Mouse (Mus musculus) induced T-regulatory cell, adult 2 months (primary cell): ENCODE results near the gene Klk1b3.
"Not testable (repeated sequence)": the region's sequence is repeated elsewhere in the genome, so short reads cannot be mapped to it uniquely, and the experiment has no call there.

Experiments used
- DNase-seq: peaks from one replicate; pipeline ENCODE4 v3.0.0-alpha.2; 2012; ENCODE audit warnings: low read depth

Gene Klk1b3

DNA sequence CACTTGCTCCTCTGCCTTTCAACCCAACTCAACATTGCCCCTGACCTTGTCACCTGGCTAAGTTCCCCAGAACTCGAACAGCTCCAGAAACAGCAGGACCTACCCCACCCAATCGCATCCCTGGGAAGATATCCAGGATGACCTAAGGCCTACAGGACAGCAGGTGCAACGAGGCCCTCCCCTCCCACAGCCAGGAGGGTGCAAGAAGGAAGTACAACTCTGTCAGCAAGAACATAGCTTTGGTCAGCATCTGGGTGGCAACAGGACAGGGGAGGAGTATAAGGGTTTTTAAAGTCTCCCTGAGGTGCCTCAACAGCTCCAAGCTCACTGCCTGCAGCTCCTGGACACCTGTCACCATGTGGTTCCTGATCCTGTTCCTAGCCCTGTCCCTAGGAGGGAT lies at the start of gene Klk1b3:
Klk1b3 (plus strand) TSS at position 301 of the 400 bp plus-strand sequence.
- DNase-seq = no peak

DNA sequence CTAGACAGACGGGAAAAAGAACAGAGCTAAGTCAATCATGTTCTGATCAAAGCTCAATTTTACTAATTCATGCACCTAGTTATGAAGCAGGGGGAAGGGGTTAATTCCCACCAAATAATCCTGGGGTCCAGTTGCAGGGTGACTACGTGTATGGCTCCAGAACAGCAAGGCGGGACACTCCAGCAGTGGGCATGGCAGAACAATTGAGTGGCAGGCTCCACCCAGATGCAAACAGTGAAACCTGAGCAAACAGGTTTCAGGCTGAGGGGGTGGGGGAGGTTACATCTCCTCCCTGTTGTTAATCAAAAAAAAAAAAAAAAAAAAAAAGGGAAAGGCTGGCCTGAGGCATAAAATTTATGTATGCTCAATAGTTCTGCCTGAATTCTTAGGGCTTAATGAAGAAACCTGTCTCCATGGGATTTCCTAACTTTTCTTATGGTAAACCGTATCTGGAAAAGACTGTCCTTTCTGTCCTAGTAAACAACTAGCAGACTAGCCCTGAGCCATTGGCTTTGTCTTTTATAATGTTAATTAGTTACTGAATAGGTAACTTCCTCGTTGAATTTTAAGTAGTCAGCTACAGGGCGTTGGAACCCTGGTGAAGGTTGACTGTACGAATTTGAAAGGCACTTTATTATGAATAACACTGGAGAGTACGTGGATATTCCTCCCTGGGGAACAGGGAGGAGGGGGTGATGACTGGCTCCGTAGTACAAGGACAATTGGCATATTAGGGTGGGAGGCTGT lies 18.5 kb upstream of the Klk1b3 start:
- DNase-seq = no peak

DNA sequence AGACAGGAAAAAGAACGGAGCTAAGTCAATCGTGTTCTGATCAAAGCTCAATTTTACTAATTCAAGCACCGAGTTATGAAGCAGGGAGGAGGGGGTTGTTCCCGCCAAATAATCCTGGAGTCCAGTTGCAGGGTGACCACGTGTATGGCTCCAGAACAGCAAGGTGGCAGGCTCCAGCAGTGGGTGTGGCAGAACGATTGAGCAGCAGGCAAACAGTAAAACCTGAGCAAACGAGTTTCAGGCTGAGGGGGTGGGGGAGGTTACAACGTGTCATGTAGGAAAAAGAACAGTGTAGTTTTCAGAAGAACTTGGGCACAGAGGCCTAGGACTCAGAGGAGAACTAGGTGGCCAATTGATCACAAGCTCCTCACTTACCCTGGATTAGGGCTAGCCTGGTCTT lies 11.5 kb upstream of the Klk1b3 start:
- DNase-seq = not testable (repeated sequence)

DNA sequence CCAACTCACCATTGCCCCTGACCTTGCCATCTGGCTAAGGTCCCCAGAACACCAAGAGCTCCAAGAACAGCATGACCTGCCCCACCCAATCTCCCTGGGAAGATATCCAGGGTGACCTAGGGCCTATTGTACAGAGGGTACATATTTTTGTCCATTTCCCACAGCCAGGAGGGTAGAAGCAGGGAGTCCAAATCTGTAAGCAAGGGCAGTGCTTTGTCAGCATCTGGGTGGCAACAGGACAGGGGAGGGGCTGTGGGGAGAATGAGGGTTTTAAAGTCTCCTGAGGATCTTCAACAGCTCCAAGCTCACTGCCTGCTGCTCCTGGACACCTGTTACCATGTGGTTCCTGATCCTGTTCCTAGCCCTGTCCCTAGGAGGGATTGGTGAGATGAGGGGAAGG lies 10.1 kb upstream of the Klk1b3 start, which contains the start of gene Klk1b24:
Klk1b24 (plus strand) TSS at position 301 of the 400 bp plus-strand sequence.
- DNase-seq = not testable (repeated sequence)

DNA sequence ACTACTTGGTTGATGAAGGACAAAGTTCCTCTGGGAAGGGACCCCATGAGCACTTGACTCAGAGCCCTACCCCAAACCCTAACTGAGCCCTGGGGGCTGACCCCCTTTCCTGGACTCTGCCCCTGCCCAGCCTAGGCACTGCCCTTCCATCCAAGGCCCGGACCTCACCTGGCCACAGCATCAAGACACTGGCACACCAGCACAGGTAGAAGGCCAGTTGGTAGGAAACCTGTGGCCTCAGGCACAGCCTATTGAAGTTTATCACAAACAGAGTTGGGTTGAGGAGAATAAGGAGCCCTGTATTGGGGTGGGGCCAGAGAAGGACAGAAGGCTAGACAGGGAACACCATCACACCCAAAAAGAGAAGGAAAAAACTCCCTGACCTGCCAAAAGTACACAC lies 4.5 kb upstream of the Klk1b3 start:
- not testable (repeated sequence) for DNase-seq

DNA sequence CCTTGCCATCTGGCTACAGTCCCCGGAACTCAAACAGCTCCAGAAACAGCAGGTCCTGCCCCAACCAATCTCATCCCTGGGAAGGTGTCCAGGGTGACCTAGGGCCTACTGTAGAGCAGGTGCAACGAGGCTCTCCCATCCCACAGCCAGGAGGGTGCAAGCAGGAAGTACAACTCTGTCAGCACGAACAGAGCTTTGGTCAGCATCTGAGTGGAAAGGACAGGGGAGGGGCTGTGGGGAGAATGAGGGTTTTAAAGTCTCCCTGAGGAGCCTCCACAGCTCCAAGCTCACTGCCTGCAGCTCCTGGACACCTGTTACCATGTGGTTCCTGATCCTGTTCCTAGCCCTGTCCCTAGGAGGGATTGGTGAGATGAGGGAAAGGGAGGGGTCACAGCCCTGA lies 9.1 kb downstream of the Klk1b3 start, which contains the start of gene Klk1b4:
Klk1b4 (plus strand) TSS at position 301 of the 400 bp plus-strand sequence.
- not testable (repeated sequence) for DNase-seq

DNA sequence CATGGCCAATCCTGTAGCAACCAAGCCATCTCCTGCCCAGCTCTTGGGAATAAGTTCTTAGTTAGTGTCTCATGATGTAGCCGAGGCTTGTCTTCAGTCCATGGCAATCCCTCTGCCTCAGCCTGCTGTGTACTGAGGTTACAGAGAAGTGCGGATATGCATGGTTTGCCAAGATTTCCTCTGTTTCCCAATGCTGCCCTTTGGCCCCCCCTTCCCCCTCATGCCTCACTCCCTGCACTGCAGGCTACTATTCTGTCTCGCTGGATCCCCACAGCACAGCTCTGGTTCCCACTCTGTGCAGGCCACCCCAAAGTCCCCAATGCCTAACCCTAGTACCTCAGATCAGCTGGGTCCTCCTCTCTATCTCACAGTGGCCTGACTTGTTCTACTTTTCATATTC lies 10.3 kb downstream of the Klk1b3 start:
- DNase-seq = no peak

DNA sequence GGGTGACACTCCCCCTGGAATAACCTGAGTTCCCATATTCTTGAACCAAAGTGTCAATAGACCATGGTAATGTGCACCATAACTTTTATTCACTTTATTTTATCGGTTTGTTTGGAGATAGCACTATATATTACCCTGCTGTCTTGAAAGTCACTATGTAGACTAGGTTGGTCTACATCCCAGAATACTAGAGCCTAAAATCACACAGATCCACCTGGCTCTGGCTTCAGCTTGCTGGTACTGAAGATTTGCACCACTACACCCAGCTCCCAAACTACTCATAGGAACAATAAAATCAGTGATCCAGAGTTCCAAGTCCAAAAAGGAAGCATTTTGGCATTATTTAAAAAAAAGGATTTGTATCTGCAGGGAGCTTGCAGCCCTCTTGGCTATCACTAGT lies 17.7 kb downstream of the Klk1b3 start, which contains the start of gene Klk1b5:
Klk1b5 (plus strand) TSS at position 301 of the 400 bp plus-strand sequence.
- DNase-seq = no peak

DNA sequence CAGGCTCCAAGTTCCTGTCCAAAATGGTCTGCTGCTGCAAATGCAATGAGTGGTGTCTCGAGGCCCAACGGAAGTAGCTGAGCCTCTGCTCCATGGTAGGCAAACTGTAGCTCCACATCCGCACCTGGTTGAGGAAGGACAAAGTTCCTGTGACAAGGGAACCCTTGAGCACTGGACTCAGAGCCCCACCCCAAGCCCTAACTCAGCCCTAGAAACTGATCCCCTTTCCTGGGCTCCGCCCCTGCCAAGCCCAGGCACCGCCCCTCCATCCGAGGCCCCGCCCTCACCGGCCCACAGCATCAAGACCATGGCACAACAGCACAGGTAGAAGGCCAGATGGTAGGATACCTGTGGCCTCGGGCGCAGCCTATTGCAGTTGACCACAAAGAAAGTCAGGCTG lies 23.6 kb downstream of the Klk1b3 start:
- not testable (repeated sequence) for DNase-seq

DNA sequence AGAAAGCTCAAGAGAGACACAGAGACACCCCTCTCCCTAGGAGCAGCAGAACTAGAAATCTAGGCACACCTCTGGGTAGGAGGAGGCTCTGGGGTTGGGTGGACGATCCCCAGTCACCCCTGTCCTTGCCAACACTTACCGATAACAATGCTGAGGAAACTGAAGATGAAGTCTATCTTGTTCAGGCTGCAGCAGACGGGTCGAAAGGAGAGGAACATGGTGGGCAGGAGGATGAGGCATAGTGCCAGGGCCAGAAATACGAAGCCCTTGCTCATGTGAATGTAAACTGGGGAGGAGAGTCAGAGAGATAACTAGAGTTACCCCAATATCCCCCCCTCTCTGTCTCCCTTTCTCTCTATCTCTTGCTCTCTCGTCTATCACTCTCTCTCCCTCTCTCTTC lies 24.3 kb downstream of the Klk1b3 start:
- not testable (repeated sequence) for DNase-seq

DNA sequence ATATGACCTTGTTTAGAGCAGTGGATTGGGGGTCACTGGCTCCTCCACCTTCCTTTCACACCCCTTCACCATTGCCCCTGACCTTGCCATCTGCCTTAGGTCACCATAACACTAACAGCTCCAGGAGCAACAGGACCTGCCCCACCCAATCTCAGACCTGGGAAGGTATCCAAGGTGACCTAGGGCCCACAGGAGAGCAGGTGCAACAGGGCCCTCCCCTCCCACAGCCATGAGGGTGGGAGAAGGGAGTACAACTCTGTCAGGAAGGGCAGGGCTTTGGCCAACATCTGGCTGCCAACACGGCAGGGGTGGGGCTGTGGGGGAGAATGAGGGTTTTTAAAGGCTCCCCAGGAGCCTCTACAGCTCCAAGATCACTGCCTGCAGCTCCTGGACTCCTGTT lies 27.1 kb downstream of the Klk1b3 start, which contains the start of gene Klk1:
Klk1 (plus strand) TSS at position 285 of the 400 bp plus-strand sequence.
- DNase-seq = no peak

DNA sequence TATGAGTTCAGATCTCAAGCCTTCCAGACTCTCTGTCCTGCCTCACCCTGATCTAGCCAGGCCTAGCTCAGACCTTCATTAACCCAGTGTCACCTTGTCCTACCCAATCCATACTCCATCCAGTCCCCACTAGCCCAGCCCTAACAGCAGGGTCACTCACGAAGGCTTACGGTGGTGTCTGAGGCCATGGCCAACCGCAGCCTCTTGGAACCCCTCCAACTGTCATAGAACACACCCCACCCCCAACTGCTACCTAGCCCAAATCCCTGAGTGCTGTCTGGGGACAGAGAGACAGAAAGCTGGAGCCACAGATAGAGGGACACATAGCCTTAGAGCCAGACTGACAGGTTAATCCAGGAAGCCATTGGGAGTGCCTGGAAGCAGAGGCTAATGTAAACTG lies 37.9 kb downstream of the Klk1b3 start, which contains the start of gene Gm36864:
Gm36864 (plus strand) TSS at position 269 of the 400 bp plus-strand sequence.
- no peak for DNase-seq

DNA sequence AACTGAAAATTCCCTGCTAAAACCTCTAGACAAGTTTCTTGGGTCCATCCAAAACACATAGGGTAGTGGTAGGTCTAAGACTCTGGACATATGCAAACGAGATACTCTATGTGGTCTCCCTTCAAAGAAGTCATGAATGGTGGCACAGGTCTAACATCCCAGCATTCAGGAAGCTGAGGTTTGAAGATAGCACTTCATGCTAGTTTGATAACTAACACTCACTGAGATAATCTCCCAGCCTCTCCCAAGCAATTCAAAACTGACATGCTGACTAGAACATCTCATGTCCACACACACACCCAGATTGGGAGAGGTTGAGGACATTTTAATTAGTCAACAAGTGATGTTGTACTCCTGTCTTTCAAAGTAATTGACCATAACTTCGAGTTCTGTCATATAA lies 41.9 kb downstream of the Klk1b3 start:
- no peak for DNase-seq

DNA sequence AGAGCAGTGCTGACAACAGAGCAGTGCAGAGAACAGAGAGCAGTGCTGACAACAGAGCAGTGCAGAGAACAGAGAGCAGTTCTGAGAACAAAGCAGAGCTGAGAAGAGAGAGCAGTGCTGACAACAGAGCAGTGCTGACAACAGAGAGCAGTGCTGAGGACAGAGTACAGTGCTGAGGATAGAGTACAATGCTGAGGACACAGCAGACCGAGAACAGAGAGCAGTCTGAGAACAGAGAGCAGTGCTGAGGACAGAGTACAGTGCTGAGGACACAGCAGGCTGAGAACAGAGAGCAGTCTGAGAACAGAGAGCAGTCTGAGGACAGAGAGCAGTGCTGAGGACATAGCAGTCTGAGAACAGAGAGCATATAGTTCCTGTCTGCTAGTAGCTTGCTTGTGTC lies 42.7 kb downstream of the Klk1b3 start:
- DNase-seq = no peak

DNA sequence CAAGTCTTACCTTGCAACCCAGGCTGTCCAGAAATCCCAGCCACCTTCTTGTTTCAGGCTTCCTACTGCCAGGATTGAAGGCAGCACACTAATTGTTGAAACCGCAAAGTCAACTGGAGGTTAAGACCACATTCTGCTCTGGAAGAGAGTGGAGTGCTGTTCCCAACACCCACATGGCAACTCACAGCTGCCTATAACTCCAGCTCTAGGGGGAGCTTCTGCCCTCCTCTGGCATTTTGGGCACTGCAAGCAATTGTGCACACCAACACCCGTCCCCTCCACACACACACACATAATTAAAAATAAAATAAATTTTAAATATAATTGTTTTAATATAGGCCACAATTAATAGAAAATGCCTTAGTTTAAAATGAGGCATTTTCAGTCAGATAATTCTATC lies 43.2 kb downstream of the Klk1b3 start:
- no peak for DNase-seq

DNA sequence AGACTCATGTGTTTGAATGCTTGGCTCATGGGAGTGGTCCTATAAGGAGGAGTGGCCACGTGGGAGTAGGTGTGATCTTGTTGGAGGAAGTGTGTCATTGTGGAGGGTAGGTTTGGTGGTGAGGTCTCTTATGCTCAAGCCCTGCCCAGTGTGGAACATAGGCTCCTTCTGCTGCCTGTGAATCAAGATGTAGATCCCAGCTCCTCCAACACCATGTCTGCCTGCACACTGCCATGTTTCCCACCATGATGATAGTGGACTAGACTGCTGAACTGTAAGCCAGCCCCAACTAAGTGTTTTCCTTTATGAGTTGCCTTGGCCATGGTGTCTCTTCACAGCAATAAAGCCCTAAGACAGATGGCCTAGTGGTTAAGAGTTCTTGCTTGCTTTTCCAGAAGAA lies 46.1 kb downstream of the Klk1b3 start:
- no peak for DNase-seq

DNA sequence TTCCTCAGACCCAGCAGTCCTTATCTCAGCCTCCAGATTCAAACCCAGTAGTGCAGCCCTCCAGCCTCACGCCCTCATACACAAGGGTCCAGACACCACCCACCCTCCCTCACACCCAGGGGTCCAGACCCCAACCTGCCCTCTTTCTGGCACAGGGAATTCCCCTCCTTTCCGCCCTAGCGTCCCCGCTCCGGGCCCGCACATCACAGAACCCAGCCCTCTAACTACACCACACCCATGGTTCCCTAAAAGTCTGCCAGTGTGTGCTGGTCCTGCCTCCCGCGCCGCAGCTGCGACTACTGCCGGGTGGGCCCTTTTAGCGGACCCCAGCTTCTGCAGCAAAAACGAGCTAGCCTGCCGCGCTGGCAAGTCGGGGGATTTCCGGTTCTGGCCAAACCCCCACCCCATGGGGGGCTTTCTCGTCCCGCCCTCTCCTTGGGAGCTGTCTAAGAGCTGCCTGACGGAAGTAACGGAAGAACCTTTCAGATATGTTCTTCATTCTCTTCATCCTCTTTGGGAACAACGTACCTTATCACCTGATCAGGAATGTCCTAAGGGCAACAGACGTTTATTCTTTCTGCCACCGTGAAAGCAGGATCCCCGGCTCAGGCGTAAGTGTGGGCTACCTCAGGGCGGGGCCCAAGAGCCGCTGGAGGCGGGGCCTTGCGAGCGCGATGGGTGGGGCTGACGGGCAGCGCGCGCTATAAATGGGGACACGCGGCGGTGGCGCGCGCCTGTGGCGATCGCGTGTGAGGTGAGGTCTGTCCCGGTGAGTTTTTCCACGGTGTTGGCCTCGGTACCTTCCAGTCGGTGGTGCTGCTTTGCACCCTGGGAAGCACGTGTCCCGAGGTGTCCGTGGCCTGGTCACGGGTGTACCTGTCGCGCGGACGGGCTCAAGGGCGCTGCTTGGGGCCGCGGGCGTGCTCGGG lies 48.3 kb downstream of the Klk1b3 start, which contains the start of the genes 1700028J19Rik and 2410002F23Rik:
1700028J19Rik (minus strand) TSS at position 641 of the 929 bp plus-strand sequence.
2410002F23Rik (plus strand) TSS at position 668 of the 929 bp plus-strand sequence.
- peak; percentile 96 for DNase-seq

DNA sequence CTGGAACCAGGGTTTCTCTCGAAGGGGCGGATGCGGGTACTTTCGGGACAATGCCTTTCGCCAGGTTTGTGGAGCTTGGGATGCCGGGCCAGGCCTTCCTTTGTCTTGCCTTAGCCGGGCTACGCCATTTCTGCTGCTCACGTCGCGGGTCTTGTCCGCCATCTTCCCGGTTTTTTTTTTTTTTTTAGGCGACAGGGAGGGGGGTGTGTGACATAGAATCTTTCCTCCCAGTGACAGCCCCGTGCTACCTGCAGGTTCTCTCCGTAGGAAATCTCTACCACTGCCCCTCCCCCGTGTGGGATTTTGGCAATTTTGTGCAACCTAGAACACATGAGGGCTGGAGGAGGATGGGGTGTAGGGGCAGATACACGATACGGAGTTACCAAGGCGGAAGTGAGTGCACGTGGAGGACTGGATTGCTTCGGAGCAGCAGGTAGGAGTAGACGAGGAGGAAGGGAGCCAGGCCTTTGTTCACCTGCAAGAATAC lies 49.0 kb downstream of the Klk1b3 start:
- DNase-seq = peak; percentile 81

DNA sequence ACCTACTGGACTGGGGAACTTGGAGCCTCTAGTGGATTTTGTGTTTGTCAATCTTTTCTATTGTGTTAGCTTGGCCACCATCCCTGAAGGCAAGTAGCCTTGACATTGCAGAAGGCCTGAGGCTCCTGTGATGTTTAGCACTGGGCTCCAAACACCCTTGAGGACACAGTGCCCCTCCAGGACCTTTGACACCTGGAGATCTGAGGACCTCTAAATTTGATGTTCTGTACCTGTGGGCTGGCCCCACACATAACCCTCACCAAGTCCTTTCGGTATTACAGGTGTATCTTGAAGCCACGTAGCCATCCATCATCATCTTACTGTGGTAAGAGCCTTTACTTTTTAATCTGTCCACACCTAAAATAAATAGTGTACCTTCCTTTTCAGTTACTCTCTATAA lies 50.0 kb downstream of the Klk1b3 start:
- DNase-seq = no peak

DNA sequence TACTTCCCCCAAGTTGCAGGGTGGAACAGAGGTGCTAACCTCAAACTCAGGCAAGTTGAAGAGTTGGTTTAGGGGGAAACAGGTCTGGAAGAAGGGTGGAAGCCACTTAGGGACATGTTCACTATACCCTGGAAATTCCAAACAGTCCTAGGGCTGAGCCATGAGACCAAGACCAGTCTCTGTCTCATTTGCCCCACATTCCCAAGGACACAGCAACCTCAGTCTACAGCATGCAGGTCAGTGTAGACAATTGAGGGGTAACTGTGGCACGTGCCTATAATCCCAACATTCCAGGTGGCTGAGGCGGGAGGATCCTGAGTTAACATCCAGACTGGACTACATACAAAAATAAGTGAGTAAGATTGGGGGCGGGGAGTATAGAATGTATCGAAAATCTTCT lies 51.3 kb downstream of the Klk1b3 start:
- no peak for DNase-seq

DNA sequence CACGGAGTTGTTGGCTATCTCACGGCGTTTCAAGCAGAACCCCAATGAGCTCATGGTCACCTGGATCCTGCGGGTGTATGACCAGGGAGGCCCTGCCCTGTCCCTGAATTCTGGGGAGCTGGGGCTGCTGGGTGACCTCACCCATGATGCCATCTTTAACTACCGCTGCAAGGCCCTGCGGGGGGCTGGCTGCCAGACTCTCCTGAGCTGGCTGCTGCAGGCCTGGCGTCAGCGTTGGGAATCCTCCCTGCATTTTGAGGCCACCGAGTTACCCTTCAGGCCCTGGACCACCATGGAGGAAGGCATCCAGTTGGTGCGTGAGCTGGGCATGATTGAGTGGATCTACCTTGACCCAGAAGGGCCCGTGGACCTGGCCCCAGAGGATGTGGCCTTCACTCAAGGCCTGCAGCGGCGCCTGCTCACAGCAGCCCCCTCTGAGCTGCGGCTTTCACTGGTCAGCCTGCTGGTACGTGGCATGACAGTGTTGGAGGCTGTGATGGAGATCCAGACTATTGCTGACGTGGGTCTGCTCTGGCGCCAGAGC lies 52.8 kb downstream of the Klk1b3 start:
- not testable (repeated sequence) for DNase-seq
